Mouse (Mus musculus): ENCODE measurements around the gene Duoxa2. TPM values are rescaled to one million over a fixed set of nuclear protein-coding genes. Genes with fewer than 3 reads are reported as not detected.

The Duoxa2 gene
- polyA plus RNA-seq, 1 experiment = not detected

DNA sequence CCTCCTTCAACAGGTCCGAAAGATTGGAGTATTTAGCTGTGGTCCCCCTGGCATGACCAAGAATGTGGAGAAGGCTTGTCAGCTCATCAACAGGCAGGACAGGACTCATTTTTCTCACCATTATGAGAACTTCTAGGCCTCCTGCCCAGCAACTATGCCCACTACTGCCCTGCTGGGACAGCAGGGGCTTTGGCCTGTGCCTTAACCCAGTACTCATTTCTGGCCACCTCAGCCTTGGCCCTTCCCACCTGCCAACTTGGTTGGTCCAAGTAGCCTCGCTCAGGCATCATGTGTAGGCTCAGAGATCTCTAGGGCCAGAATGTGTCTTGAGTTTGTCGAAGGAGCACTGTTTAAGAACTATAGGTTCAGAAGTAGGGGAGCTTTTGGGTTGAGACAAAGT is 48.6 kb downstream of the Duoxa2 start:
- Histone ChIP-seq H3K4me1 (ENCODE audit: control insufficient read depth, insufficient read depth, low read length) (peaks cover 2% of the 10 kb centered on the region), H3K9ac (ENCODE audit: low read depth, poor library complexity, severe bottlenecking) (no peak overlapping the region), H3K27me3 (ENCODE audit: control insufficient read depth, insufficient read depth, low read length, poor library complexity, severe bottlenecking) (no peaks in the 10 kb centered on the region), H3K9me3 (replicated peaks; ENCODE audit: control insufficient read depth, insufficient read depth, low read length, poor library complexity, severe bottlenecking) (no peaks in the 10 kb centered on the region), H3K27ac (ENCODE audit: insufficient read depth, low read length) (no peak overlapping the region), H3K36me3 (ENCODE audit: control insufficient read depth, insufficient read depth, low read length, poor library complexity, severe bottlenecking) (no peaks in the 10 kb centered on the region), H3K4me3 (ENCODE audit: low read depth, low read length) (no peak overlapping the region)
- TF ChIP-seq EP300 (IDR thresholded peaks at IDR 0.05; ENCODE audit: insufficient read depth, low read depth, low read length) (no peak), POLR2A (IDR thresholded peaks at IDR 0.05; ENCODE audit: insufficient read depth, low read length) (no peak)

DNA sequence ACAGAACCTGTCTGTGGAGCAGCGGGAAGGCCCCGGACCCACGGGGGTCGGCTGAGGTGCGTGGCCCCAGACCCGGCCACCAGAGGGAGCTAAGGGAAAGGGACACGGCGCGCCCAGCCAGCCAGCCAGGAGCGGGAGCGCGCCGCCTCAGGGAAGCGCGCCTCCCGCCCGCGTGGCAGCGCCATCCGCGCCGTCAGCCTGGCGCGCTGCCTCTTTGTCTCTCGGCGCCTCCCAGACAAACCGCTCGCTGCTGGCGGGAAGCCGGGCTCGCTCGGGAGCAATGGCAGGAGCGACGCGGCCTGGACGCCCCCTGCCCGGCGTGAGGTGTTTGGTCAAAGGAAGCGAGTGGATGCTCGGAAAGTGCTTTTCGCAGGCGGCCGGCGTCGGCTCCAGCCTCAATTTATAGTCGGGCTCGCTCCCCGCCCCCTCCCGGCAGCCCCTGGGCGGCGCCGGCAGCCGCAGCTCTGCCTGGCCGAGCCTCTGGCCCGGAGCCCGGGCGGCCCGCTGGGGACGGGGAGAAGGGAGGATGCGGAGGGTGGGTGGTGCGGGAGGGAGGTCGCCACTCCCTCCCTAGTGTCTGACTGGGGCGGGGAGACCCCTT is 49.9 kb downstream of the Duoxa2 start:
- Histone ChIP-seq H3K27ac (ENCODE audit: insufficient read depth, low read length) (no peak overlapping the region), H3K4me1 (ENCODE audit: control insufficient read depth, insufficient read depth, low read length) (peaks cover 7% of the 10 kb centered on the region), H3K27me3 (ENCODE audit: control insufficient read depth, insufficient read depth, low read length, poor library complexity, severe bottlenecking) (no peaks in the 10 kb centered on the region), H3K36me3 (ENCODE audit: control insufficient read depth, insufficient read depth, low read length, poor library complexity, severe bottlenecking) (no peaks in the 10 kb centered on the region), H3K9ac (ENCODE audit: low read depth, poor library complexity, severe bottlenecking) (peak overlapping the region; percentile 79), H3K9me3 (replicated peaks; ENCODE audit: control insufficient read depth, insufficient read depth, low read length, poor library complexity, severe bottlenecking) (no peaks in the 10 kb centered on the region), H3K4me3 (ENCODE audit: low read depth, low read length) (peak overlapping the region; percentile 83)
- TF ChIP-seq CTCF (IDR thresholded peaks at IDR 0.05; ENCODE audit: low read depth, low read length) (peak; percentile 59), POLR2A (IDR thresholded peaks at IDR 0.05; ENCODE audit: insufficient read depth, low read length) (no peak)

DNA sequence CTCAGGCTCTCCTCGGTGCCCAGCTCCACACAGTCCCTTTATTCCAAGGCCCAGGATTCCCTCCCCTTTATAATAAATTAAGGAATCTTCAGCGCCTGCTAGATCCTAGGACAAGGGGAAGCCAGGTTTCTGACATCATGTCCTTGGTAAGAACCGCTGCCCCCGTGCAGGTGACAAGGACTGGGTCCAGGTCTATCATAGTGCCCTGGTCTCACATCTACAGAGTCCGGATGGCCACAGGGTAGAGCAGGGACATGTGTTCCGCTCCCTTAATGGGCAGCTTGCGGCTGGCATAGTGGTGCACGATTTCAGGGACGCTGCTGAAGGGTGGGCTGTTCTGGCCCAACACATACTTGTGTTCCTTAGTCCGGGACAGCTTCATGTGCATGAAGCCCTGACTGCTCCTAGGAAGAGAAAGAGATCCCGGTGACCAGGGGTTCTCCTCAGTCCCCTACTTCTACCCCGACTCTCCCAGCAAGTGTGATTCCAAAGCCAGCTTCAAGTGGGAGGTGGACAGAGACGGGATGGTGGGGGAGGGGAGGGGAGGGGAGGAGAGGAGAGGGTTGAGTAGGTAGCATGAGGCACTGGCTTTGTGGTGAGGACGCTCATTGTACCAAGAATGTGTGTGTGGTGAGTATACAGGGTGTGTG is 50.6 kb downstream of the Duoxa2 start:
- TF ChIP-seq CTCF (IDR thresholded peaks at IDR 0.05; ENCODE audit: low read depth, low read length) (no peak), EP300 (IDR thresholded peaks at IDR 0.05; ENCODE audit: insufficient read depth, low read depth, low read length) (no peak)
- Histone ChIP-seq H3K9ac (ENCODE audit: low read depth, poor library complexity, severe bottlenecking) (peak overlapping the region; percentile 79), H3K27ac (ENCODE audit: insufficient read depth, low read length) (no peak overlapping the region), H3K9me3 (replicated peaks; ENCODE audit: control insufficient read depth, insufficient read depth, low read length, poor library complexity, severe bottlenecking) (no peaks in the 10 kb centered on the region), H3K4me3 (ENCODE audit: low read depth, low read length) (peak overlapping the region; percentile 67), H3K4me1 (ENCODE audit: control insufficient read depth, insufficient read depth, low read length) (peaks cover 10% of the 10 kb centered on the region), H3K36me3 (ENCODE audit: control insufficient read depth, insufficient read depth, low read length, poor library complexity, severe bottlenecking) (no peaks in the 10 kb centered on the region), H3K27me3 (ENCODE audit: control insufficient read depth, insufficient read depth, low read length, poor library complexity, severe bottlenecking) (no peaks in the 10 kb centered on the region)

DNA sequence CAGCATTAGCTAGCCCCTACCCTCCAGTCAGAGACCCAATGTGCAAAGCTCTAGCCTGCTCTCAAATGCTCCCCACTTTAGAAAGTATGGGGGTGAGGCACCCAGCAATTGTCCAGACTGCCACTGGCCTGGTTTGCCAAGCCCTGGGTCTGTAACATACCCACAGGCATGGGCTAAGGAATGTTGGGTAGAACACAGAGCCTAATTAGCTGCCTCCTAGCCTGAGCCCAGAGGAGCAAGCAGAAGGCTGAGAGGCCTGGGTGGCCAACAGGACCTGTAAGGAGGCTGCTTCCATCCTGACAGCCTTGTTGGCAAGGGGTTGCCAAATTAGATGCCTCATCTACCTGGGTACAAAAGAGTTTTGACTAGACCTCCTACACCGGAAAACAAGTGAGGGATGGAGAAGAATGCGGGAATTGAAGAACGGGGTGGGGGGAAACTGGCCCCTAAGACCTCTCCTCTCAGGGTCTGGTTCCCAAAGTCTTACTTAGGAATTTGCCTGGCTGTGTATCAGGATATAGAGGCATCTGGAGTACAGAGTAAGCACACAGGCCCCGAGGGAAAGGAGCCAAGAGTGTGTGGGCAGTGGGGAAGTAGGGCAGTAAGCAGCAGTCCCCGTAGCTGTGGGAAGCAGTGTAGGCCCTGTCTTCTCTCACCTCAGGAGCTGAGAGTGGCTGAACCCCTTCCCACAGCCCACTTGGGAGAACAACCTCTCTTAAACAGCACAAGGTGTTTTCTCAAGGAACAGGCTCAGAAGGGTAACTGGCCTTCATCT is 52.6 kb downstream of the Duoxa2 start:
- H3K27ac ChIP-seq (ENCODE audit: insufficient read depth, low read length) = no peak overlapping the region
- H3K4me1 ChIP-seq (ENCODE audit: control insufficient read depth, insufficient read depth, low read length) = peaks cover 17% of the 10 kb centered on the region
- H3K27me3 ChIP-seq (ENCODE audit: control insufficient read depth, insufficient read depth, low read length, poor library complexity, severe bottlenecking) = no peaks in the 10 kb centered on the region
- no peak overlapping the region for H3K9ac ChIP-seq (ENCODE audit: low read depth, poor library complexity, severe bottlenecking)
- no peaks in the 10 kb centered on the region for H3K36me3 ChIP-seq (ENCODE audit: control insufficient read depth, insufficient read depth, low read length, poor library complexity, severe bottlenecking)
- no peak for TF ChIP-seq EP300 (IDR thresholded peaks at IDR 0.05; ENCODE audit: insufficient read depth, low read depth, low read length)
- TF ChIP-seq CTCF (IDR thresholded peaks at IDR 0.05; ENCODE audit: low read depth, low read length) = no peak
- TF ChIP-seq POLR2A (IDR thresholded peaks at IDR 0.05; ENCODE audit: insufficient read depth, low read length) = no peak
- no peak overlapping the region for H3K4me3 ChIP-seq (ENCODE audit: low read depth, low read length)
- H3K9me3 ChIP-seq (replicated peaks; ENCODE audit: control insufficient read depth, insufficient read depth, low read length, poor library complexity, severe bottlenecking) = no peaks in the 10 kb centered on the region

DNA sequence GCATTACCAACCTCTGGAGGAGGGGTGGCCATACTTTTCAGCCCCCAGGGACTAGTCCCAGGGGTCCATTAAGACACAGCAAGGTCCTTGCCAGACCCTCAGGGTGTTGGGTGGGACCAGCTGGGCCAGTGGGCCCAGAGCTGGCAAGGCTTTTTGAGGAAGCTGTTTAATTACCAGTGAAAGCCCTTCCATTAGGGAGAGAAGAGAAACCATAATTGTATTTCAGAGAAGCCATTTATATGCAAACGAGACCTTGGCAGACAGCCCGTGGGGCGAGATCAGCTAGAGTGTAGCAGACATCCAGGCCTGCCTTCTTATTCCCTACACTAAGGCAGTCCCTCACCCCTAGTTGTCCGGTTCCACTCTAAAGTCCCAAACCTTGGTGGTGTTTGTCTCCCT is 53.2 kb downstream of the Duoxa2 start:
- Histone ChIP-seq H3K4me3 (ENCODE audit: low read depth, low read length) (no peak overlapping the region), H3K27ac (ENCODE audit: insufficient read depth, low read length) (no peak overlapping the region), H3K9me3 (replicated peaks; ENCODE audit: control insufficient read depth, insufficient read depth, low read length, poor library complexity, severe bottlenecking) (no peaks in the 10 kb centered on the region), H3K4me1 (ENCODE audit: control insufficient read depth, insufficient read depth, low read length) (peaks cover 17% of the 10 kb centered on the region), H3K36me3 (ENCODE audit: control insufficient read depth, insufficient read depth, low read length, poor library complexity, severe bottlenecking) (no peaks in the 10 kb centered on the region), H3K9ac (ENCODE audit: low read depth, poor library complexity, severe bottlenecking) (no peak overlapping the region), H3K27me3 (ENCODE audit: control insufficient read depth, insufficient read depth, low read length, poor library complexity, severe bottlenecking) (no peaks in the 10 kb centered on the region)
- TF ChIP-seq POLR2A (IDR thresholded peaks at IDR 0.05; ENCODE audit: insufficient read depth, low read length) (no peak), EP300 (IDR thresholded peaks at IDR 0.05; ENCODE audit: insufficient read depth, low read depth, low read length) (0 out of 2 replicates have a peak, but pooled peaks have one; percentile 67)

Other genes starting within 250 kb of the Duoxa2 start
- 31.5 and 33.3 TPM in 2 replicates for gene Spg11, start 180.5 kb upstream of the Duoxa2 start, polyA plus RNA-seq (2011; ENCODE audit: insufficient read depth, insufficient read length, low read depth, missing spikeins)
- 116 and 119 TPM in 2 replicates for gene B2m, start 151.2 kb upstream of the Duoxa2 start, polyA plus RNA-seq (2011; ENCODE audit: insufficient read depth, insufficient read length, low read depth, missing spikeins)
- 0.43 TPM in 1 of 2 replicates, not detected in the other for gene Trim69, start 138.2 kb upstream of the Duoxa2 start, polyA plus RNA-seq (2011; ENCODE audit: insufficient read depth, insufficient read length, low read depth, missing spikeins)
- 2.5 and 3.1 TPM in 2 replicates for gene Patl2, start 112.7 kb upstream of the Duoxa2 start, polyA plus RNA-seq (2011; ENCODE audit: insufficient read depth, insufficient read length, low read depth, missing spikeins)
- gene Terb2, start 112.6 kb upstream of the Duoxa2 start, polyA plus RNA-seq (2011; ENCODE audit: insufficient read depth, insufficient read length, low read depth, missing spikeins) = 0.43 and 0.60 TPM in 2 replicates
- gene Sord, start 64.2 kb upstream of the Duoxa2 start, polyA plus RNA-seq (2011; ENCODE audit: insufficient read depth, insufficient read length, low read depth, missing spikeins) = 30.0 and 30.5 TPM in 2 replicates
- gene Duox2, start 451 bp upstream of the Duoxa2 start, polyA plus RNA-seq (2011; ENCODE audit: insufficient read depth, insufficient read length, low read depth, missing spikeins) = not detected in 2 replicates
- not detected in 2 replicates for gene Duoxa1, start 14.8 kb downstream of the Duoxa2 start, polyA plus RNA-seq (2011; ENCODE audit: insufficient read depth, insufficient read length, low read depth, missing spikeins)
- not detected in 2 replicates for gene Duox1, start 16.8 kb downstream of the Duoxa2 start, polyA plus RNA-seq (2011; ENCODE audit: insufficient read depth, insufficient read length, low read depth, missing spikeins)
- gene Shf, start 70.3 kb downstream of the Duoxa2 start, polyA plus RNA-seq (2011; ENCODE audit: insufficient read depth, insufficient read length, low read depth, missing spikeins) = 3.7 and 6.0 TPM in 2 replicates
- not detected in 2 replicates for gene Slc28a2, start 127.6 kb downstream of the Duoxa2 start, polyA plus RNA-seq (2011; ENCODE audit: insufficient read depth, insufficient read length, low read depth, missing spikeins)
- gene Gm14085, start 186.0 kb downstream of the Duoxa2 start, polyA plus RNA-seq (2011; ENCODE audit: insufficient read depth, insufficient read length, low read depth, missing spikeins) = not detected in 2 replicates

All from ES-Bruce4 (cell line).